Mouse (Mus musculus) macrophage (primary cell): ENCODE results near the gene Olfr984. TPM values are rescaled to one million over a fixed set of nuclear protein-coding genes. Genes with fewer than 3 reads are reported as not detected.

Source experiments
- H3K27ac ChIP-seq: fragments of 350-480 bp; formaldehyde crosslinking; 2 replicates; pipeline ENCODE4 v1.9.0; 2021
- H3K36me3 ChIP-seq: fragments of 350-480 bp; formaldehyde crosslinking; 2 replicates; pipeline ENCODE4 v1.9.0; 2021; ENCODE audit errors: inconsistent target
- H3K4me3 ChIP-seq: fragments of 350-480 bp; formaldehyde crosslinking; 2 replicates; pipeline ENCODE4 v1.9.0; 2021; ENCODE audit errors: inconsistent target
- H3K79me2 ChIP-seq: fragments of 350-480 bp; formaldehyde crosslinking; 2 replicates; pipeline ENCODE4 v1.9.0; 2021; ENCODE audit errors: inconsistent target
- WGBS: methylation state at CpG from one replicate; pipeline ENCODE4 v1.1.7; 2026; ENCODE audit warnings: inconsistent platforms; ENCODE audit not compliant: missing documents; 5-methylcytosine and 5-hydroxymethylcytosine counted together
- polyA plus RNA-seq: library from polyadenylated mRNA; stranded (reverse); fragments of 250-400 nt; gene quantifications from 3 replicates; pipeline ENCODE4 v1.2.4, GENCODE M21; 2018; ENCODE audit warnings: inconsistent platforms
- total RNA-seq, 78 experiments: library from RNA; depleted of rRNA; stranded (reverse); fragments of 250-400 nt; gene quantifications; 1 replicate in 9 of 78; 2 replicates in 24 of 78; 3 replicates in 43 of 78; 4 replicates in 2 of 78; pipeline ENCODE4 v1.2.4; 2018; ENCODE audit warnings: inconsistent platforms in 56 of 78

Gene Olfr984
- total RNA-seq (2018; cell fraction: chromatin; rRNA removed), result under 1 TPM in 3 of 26 experiments, not detected in 23; 0.19 to 0.22 (median 0.20) TPM
- total RNA-seq (2018; cell fraction: cytosol; rRNA removed), result not detected
- under 1 TPM in 2 of 26 experiments, not detected in 24; 0.10 to 0.11 TPM for total RNA-seq (2018; cell fraction: nucleus; rRNA removed)
- not detected in 3 replicates for polyA plus RNA-seq

DNA sequence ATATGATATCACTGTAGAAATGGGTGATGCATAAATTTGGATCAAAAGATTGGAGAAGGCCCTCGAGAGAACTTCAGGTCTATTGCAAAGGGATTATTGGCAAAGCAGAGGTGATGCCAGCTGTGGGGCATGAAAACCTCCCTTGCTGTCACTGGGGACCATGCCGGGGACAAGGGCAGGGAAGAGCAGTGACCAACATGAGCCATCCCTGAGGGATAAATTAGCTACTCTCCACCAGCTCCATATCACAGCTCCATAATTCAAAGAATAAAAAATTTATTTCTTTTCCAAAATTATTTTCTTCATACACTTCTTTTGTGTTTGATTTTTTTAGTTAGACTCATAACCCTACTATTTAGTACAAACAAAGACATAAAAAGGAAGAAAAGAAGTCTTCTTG lies at the start of gene Olfr984:
TSS of gene Olfr984 (minus strand) at position 101 of the 400 bp plus-strand sequence.
- Histone ChIP-seq H3K27ac (no peak within 1 kb of the TSS), H3K79me2 (no peaks in the 10 kb centered on the region), H3K4me3 (no peak within 1 kb of the TSS), H3K36me3 (no peaks in the 10 kb centered on the region)
- WGBS, result 100% methylated on average over 2 of the region's 2 CpGs

DNA sequence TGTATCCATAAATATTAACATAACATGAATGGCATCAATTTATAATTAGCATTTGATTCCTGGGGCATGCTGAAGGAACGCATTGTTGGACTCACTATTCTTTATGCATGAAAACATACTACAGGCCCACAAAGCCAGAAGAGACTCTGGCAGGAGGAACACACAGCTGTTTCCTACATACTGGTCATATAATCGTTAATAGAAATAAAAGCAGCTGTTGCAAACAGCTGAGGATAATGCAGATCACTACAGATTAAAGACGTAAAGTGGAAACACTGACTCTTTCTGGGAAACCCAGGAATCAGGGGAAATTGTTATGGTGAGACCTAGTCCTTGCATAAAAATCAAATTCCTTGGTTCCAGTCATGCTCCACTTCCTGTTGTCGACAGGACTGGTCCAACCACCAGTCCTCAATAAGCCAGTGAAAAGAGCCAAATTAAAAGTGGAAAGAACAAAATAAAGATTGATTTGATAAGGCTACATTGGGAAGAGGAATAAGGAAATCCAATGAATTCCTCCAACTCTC lies 41.2 kb upstream of the Olfr984 start:
- Histone ChIP-seq H3K36me3 (no peaks in the 10 kb centered on the region), H3K4me3 (no peak overlapping the region), H3K27ac (no peak overlapping the region), H3K79me2 (no peaks in the 10 kb centered on the region)
- WGBS, result 81% methylated on average over 4 of the region's 4 CpGs

DNA sequence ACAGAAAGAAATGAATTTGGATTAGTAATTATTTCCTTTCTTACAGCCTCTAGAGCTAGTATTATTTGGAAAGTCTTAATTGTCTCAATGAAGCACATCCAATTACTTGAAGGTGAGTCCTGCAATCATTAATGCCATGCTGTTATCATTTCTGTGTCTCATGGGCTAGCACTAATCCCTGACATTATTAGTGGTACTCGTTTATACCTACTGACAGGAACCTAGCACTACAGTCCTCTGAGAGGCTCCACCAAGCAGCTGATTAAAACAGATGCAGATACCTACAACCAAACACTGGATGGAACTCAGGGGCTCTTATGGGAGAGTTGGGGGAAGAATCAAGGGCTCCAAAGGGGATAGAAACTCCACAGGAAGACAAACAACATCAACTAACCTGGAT lies 27.5 kb upstream of the Olfr984 start:
- H3K27ac ChIP-seq, result no peak overlapping the region
- WGBS, result 58% methylated on average over 1 of the region's 1 CpGs
- H3K36me3 ChIP-seq, result no peaks in the 10 kb centered on the region

DNA sequence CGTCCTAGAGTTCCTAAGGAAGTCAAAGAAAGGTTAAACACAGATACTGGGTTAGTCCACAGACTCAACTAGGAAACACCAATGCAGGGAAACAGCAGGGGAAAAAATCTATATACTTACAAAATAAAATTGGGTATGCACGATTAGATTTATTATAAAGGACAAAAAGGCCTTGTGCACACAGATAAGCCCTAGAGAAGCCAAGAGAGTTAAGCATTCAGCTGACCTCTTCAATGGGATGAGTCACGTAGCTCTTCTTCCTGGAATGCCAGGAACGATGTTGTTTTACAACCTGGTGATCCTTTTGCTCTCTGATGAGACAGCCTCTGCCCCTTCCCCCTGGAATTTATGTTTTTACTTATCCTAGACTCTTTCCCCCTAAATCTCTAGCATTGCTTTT lies 25.5 kb upstream of the Olfr984 start:
- H3K79me2 ChIP-seq, result no peaks in the 10 kb centered on the region
- no peak overlapping the region for H3K27ac ChIP-seq
- no peak overlapping the region for H3K4me3 ChIP-seq
- WGBS, result 88% methylated on average over 4 of the region's 4 CpGs
- no peaks in the 10 kb centered on the region for H3K36me3 ChIP-seq

More for the DNA sequence above, 27.5 kb upstream of the Olfr984 start:
- no peaks in the 10 kb centered on the region for H3K79me2 ChIP-seq
- H3K4me3 ChIP-seq, result no peak overlapping the region

DNA sequence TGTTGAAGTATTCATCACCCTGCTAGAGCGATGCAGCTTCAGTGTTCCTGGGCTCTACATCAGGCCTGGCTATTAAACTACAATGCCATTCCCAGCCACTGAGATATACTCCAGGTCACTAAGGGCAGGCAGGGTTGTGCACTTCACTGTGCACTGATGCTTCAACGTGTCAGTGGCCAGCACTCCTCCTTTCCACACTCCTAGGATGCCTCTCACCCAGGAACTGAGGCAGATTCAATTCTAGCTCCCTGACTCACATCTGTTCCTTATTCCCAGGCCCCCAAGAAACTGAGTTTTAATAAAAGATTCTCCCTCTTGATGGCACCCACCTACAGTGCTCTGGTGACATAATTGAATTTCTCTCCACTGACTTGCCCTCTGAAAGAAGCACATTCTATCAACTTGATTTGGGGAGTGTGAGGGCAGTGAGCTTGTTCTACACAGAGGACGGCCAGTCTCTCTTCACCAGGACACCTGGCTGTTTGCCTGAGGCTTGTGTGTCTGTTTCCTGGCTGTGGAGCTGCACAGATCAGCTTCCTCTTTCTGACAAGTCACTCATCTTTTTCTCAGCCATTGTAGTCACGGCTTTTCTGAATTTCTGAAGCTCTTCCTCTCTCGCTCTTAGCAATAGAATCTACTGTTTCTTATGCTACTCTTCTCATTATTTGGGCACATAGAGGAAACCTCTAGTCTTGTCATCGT lies 23.1 kb upstream of the Olfr984 start:
- 30% methylated on average over 6 of the region's 6 CpGs for WGBS
- no peak overlapping the region for H3K4me3 ChIP-seq

DNA sequence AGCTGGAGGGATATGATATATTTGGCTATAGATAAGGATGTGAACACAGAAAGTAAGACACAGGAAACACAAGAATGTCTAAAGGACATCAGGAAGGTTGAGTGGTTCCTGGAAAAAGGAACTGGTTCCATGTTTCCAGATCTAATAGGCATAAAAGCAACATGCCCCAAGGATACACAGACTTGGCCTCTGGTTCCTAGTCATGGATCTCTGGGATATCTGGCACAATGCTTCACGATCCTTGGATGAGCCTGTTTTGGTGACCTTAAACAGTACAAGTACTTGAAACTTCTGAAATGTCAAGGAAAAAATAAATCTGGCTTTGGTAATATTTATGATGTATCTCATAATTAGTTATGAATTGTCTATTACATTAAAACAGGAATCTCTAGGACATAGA lies 16.6 kb upstream of the Olfr984 start:
- Histone ChIP-seq H3K36me3 (no peaks in the 10 kb centered on the region), H3K79me2 (no peaks in the 10 kb centered on the region), H3K27ac (no peak overlapping the region), H3K4me3 (no peak overlapping the region)
- 100% methylated on average over 1 of the region's 1 CpGs for WGBS

More for the DNA sequence above, 23.1 kb upstream of the Olfr984 start:
- no peaks in the 10 kb centered on the region for H3K36me3 ChIP-seq
- H3K27ac ChIP-seq, result no peak overlapping the region
- H3K79me2 ChIP-seq, result no peaks in the 10 kb centered on the region

DNA sequence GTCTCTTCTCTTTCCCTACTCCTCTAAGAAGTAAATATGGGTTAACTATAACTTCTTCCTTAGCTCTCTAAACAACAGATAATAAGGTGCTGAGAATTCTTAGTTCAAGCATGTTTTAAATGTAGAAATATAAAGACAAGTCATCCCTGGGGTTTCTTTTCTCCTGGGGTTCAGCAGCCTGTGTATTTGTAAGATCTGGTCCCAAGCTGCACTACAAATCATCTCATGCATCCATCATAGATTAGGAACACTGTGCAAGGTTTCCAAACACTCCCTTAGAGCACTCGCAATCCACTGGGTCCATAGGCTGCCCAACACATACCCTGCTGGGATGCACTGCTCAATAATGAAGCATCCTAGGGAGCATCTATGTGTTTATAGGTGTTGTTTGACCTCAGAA lies 16.1 kb upstream of the Olfr984 start, which contains the start of gene Olfr985:
TSS of gene Olfr985 (minus strand) at position 101 of the 400 bp plus-strand sequence.
- Histone ChIP-seq H3K36me3 (no peaks in the 10 kb centered on the region), H3K4me3 (no peak within 1 kb of the TSS), H3K79me2 (no peaks in the 10 kb centered on the region), H3K27ac (no peak within 1 kb of the TSS)
- 100% methylated on average over 1 of the region's 1 CpGs for WGBS

DNA sequence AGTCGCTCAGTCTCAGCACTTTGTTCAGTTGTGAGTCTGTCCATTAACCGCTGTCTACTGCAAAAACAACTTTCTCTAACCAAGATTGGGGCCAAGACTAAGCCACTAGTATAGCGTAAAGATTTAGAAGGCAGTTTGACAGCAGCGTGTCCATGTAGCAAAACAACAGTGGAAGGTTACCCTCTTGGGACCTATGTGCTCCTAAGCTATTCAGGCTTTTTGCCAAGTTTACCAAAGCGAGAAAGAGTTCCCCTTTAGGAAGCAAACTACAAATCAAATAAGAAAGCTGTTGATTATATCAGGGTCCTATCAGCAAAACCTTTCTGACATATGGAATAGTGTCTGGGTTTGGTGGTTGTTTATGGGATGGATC lies 3.3 kb upstream of the Olfr984 start:
- Histone ChIP-seq H3K36me3 (no peaks in the 10 kb centered on the region), H3K27ac (peak overlapping the region; percentile 55), H3K4me3 (no peak overlapping the region), H3K79me2 (no peaks in the 10 kb centered on the region)
- WGBS, result 48% methylated on average over 5 of the region's 5 CpGs

DNA sequence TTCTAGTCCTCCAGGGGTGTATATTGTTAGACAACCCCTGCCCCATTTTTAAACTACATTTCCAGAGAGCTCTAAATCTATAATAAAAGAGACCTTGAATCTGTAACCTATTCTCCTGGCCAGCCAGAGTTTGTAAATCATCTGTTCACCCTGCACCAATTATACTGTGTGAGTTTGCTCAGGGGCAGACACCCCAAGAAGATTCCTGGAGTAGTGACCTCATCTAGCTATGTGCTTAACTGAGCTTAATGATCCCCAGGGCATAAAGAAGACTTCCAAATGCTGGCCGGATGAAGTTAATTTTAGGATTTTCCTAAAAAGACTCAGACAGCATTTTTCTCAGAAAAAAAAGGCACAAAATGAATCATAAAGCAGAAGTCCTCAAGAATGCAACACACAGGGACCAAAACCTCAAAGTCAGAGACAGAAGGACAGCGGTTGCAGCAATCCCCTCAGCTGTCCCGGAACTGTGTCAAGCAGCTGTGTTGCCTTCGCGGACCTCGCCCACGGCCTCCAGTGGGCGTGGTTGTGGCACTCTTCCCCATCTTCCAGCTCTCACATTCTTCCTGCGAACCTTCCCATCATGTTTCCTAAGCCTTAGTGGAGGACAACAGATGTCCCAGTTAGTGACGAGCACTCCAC lies 2.8 kb upstream of the Olfr984 start:
- WGBS, result 11% methylated on average over 10 of the region's 10 CpGs
- Histone ChIP-seq H3K79me2 (no peaks in the 10 kb centered on the region), H3K36me3 (no peaks in the 10 kb centered on the region), H3K4me3 (no peak overlapping the region), H3K27ac (peak overlapping the region; percentile 55)

DNA sequence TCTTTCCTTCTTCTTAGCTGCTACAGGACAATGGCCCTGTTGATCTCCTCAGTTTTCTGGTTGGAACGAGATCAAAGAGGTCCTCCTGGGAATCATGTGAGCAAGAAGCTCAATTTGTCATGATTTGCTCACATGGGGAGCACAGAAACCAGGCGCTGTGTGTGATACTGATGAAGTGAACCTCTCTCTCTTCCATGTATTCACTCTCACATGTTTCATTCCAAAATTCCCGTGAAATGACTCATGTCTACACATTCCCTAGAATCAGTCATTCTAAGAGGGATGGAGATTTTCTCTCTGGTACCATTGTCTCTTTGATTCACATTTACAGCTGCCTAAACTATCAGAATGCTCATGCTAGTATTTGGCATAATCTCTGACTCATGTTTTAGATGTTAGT lies 19.2 kb downstream of the Olfr984 start:
- Histone ChIP-seq H3K79me2 (no peaks in the 10 kb centered on the region), H3K4me3 (no peak overlapping the region), H3K36me3 (no peaks in the 10 kb centered on the region), H3K27ac (no peak overlapping the region)
- 86% methylated on average over 3 of the region's 3 CpGs for WGBS

DNA sequence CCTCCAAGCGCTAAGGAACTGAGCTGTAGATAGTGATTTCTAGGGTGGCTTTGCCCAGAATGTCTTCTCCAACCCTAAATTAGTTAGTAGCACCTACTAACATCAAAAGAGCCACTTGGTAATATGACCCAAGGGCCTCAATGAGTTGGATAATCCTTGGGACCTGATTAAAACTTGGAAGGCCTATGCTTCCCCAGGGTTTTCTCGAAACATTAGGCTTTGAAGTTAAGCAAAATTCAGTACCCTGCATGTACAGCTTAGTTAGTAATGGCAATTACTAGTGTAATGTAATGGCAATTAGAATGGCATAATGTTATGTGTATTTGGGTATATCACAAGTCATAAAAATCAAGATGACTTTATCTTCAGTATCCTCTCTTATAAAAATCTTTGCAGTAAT lies 20.5 kb downstream of the Olfr984 start, which contains the start of gene Olfr983:
TSS of gene Olfr983 (minus strand) at position 101 of the 400 bp plus-strand sequence.
- H3K36me3 ChIP-seq, result no peaks in the 10 kb centered on the region
- 88% methylated on average over 2 of the region's 2 CpGs for WGBS
- H3K4me3 ChIP-seq, result no peak within 1 kb of the TSS
- H3K27ac ChIP-seq, result no peak within 1 kb of the TSS
- H3K79me2 ChIP-seq, result no peaks in the 10 kb centered on the region

DNA sequence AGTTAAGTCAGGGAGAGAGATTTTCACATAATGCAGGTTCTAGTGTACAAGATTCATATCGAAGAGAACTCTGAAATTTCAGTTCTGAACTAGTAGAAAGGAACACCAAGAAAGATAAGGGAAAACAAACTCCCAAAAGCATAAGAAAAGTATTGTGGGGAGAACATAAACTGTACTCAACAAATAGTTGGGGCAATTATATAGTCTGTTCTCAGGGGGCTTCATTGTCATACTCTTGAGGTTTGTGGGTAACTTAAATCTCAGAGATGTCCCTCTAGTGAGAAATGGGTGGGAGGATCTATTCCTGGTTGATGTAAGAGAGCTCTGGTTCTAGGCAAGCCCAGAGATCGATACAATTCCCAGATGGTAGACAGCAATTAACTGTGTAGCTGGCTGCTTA lies 40.5 kb downstream of the Olfr984 start, which contains the start of gene Olfr982:
TSS of gene Olfr982 (plus strand) at position 301 of the 400 bp plus-strand sequence.
- H3K79me2 ChIP-seq, result no peaks in the 10 kb centered on the region
- no peak within 1 kb of the TSS for H3K4me3 ChIP-seq
- H3K36me3 ChIP-seq, result no peaks in the 10 kb centered on the region
- H3K27ac ChIP-seq, result no peak within 1 kb of the TSS
- 85% methylated on average over 2 of the region's 2 CpGs for WGBS

DNA sequence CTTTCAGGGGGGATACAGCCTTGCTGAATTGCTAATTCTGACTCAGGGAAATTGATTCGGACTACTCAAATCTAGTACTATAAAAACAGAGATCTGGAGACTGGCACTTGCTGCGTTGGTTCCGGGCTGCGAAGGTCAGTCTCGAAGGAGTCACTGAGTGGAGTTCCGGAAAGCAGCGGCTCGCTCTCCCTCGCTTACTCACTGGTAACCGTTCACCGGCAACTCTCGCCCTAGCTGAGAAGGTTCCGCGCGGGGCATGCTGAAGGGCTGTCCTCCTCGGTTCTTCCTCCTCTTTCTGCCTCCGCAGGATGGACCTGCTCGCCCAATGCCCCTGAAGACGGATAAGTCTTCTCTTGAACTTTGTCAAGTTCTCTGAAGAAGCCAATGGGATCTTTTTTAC lies 63.9 kb downstream of the Olfr984 start:
- no peaks in the 10 kb centered on the region for H3K36me3 ChIP-seq
- no peak overlapping the region for H3K27ac ChIP-seq
- 94% methylated on average over 19 of the region's 19 CpGs for WGBS
- no peaks in the 10 kb centered on the region for H3K79me2 ChIP-seq
- H3K4me3 ChIP-seq, result no peak overlapping the region
